Mouse (Mus musculus) bone marrow macrophage, adult 2 months (primary cell): Measurements from ENCODE around the gene Immp2l.

Source experiments
- CTCF ChIP-seq: IDR thresholded peaks from 2 replicates; pipeline ENCODE4 v1.5.1; 2012; ENCODE audit warnings: low read depth, mild to moderate bottlenecking, low read length, moderate library complexity
- POLR2A ChIP-seq: IDR thresholded peaks from 2 replicates; pipeline ENCODE4 v1.6.1; 2012; ENCODE audit warnings: mild to moderate bottlenecking, low read depth, low read length, borderline replicate concordance

DNA sequence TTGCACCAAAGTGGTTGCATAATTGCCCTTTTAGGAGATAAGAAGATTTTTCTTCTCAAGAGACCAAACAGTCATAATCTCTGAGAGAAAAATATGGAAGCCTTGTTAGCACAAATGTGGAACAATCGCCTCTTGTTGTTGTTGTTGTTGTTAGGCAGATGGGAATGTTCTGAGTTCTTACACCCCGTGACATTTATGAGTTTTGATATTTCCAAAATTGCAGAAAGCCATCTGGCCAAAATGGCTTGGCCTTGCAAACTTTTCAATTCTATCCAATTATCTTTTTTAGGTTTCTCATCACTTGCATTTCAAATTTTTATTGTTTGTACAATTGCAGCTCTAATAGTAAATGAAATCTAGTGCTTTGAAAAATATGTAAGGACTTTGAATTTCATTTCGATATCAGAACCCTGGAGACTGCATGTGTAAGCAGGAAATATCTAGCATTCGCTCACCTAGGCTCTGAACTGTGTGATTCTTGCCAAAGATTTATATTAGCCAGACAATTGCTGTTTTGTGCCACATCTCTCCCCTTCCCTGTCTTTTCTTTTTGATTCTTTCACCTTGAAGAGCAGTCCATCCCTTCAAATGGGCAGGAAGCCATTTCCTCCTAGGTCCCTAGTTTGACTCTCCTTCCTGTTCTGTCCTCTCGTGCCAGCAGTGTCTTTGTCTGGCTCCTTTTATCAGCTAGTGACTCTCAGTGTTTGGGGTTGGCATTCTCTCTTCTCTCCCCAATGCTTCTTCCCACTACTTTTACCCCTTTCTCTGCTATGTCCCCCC, 412.5 kb downstream of the Immp2l start:
- no peak for TF ChIP-seq CTCF
- TF ChIP-seq POLR2A, result no peak
